In the genomic region with DNA sequence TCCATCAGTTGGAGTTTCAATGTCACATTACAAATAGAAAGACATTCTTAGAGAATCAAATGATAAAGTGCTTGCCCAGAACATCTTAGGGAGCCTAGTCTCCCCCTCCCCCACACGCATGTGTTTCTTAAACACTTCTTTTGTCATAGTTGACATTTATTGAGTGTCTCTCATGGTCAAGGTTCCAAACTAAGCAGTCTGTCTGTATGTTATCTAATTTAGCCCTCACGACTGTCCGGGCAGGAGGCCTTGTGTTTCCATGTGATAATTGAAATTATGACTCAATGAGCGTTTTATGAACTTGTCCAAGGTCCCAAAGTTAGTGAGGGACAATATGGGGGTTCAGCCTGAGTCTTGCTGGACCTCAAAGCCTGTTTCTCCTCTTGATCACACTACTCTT, we compare ENCODE assay signal across 30 mouse cellular contexts. TPM values are rescaled to one million over a fixed set of nuclear protein-coding genes. Genes with fewer than 3 reads are reported as not detected.
A peak's percentile ranks its signal among the peaks of the same experiment; 100 is the strongest.
DNase-seq lines count a peak whose midpoint lies in the region; ATAC-seq lines count a peak whose summit lies in the region.
"Had no signal": no experiment of that assay in that cellular context is flagged by ENCODE, and none has a peak within 500 bp of the region (broad histone marks: within the 10 kb centered on the region; RNA-seq: fewer than 3 reads in every experiment).

No protein-coding gene starts in this region.

- 39% methylated on average over 4 of the region's 4 CpGs for WGBS in liver, embryonic 11.5 days
- WGBS in liver, embryonic 13.5 days (ENCODE audit: insufficient replicate concordance): 26% methylated on average over 4 of the region's 4 CpGs
- WGBS in hindbrain, embryonic 12.5 days: 61% methylated on average over 4 of the region's 4 CpGs

- H3K4me1 ChIP-seq in erythroblast, embryonic 14.5 days (ENCODE audit: control insufficient read depth): peaks cover 67% of the 10 kb centered on the region
- H3K4me1 ChIP-seq in liver, embryonic 11.5 days (replicated peaks; ENCODE audit: control insufficient read depth, insufficient read depth, low read length): peaks cover 20% of the 10 kb centered on the region
- H3K4me1 ChIP-seq in liver, embryonic 13.5 days (replicated peaks): peaks cover 60% of the 10 kb centered on the region
- H3K4me1 ChIP-seq in hindbrain, embryonic 12.5 days: peaks cover 39% of the 10 kb centered on the region

- peaks cover 56% of the 10 kb centered on the region for H3K36me3 ChIP-seq in erythroblast, embryonic 14.5 days (ENCODE audit: control insufficient read depth)
- no peaks in the 10 kb centered on the region for H3K36me3 ChIP-seq in liver, embryonic 11.5 days (ENCODE audit: control insufficient read depth, insufficient read depth, low read length)
- H3K36me3 ChIP-seq in liver, embryonic 13.5 days: 0 out of 2 replicates have a peak, but pooled peaks cover 4% of the 10 kb centered on the region
- no peaks in the 10 kb centered on the region for H3K36me3 ChIP-seq in hindbrain, embryonic 12.5 days
- H3K36me3 ChIP-seq: heart, embryonic 13.5 days; hindbrain, embryonic 15.5 days; limb, embryonic 12.5 days; midbrain, embryonic 13.5 days; neural tube, embryonic 13.5 days had no signal

- H3K27me3 ChIP-seq in erythroblast, embryonic 14.5 days (ENCODE audit: control insufficient read depth): no peaks in the 10 kb centered on the region
- no peaks in the 10 kb centered on the region for H3K27me3 ChIP-seq in liver, embryonic 11.5 days (replicated peaks; ENCODE audit: control insufficient read depth, insufficient read depth, low read length)
- H3K27me3 ChIP-seq in liver, embryonic 13.5 days: no peaks in the 10 kb centered on the region
- H3K27me3 ChIP-seq in hindbrain, embryonic 12.5 days: no peaks in the 10 kb centered on the region
- H3K27me3 ChIP-seq: CH12.LX; heart, embryonic 13.5 days; hindbrain, embryonic 15.5 days; midbrain, embryonic 13.5 days; neural tube, embryonic 13.5 days had no signal

- H3K27ac ChIP-seq in liver, embryonic 11.5 days (ENCODE audit: low read depth, low read length): no peak overlapping the region
- H3K27ac ChIP-seq in liver, embryonic 13.5 days: peak overlapping the region; percentile 94; the same call in 1 of the 2 replicates
- no peak overlapping the region for H3K27ac ChIP-seq in hindbrain, embryonic 12.5 days
- H3K27ac ChIP-seq: gastrocnemius, adult 2 months; heart, adult 2 months; heart, embryonic 13.5 days; hindbrain, embryonic 15.5 days; left cerebral cortex, adult 2 months; limb, embryonic 12.5 days; macrophage; midbrain, embryonic 13.5 days; neural tube, embryonic 13.5 days had no signal

- H3K4me3 ChIP-seq in erythroblast, embryonic 14.5 days (replicated peaks): peak overlapping the region; percentile 32
- no peak overlapping the region for H3K4me3 ChIP-seq in liver, embryonic 11.5 days (ENCODE audit: low read depth, low read length)
- no peak overlapping the region for H3K4me3 ChIP-seq in liver, embryonic 13.5 days (replicated peaks)
- H3K4me3 ChIP-seq in hindbrain, embryonic 12.5 days: no peak overlapping the region
- H3K4me3 ChIP-seq: gastrocnemius, adult 2 months; heart, adult 2 months; heart, embryonic 13.5 days; hindbrain, embryonic 15.5 days; left cerebral cortex, adult 2 months; limb, embryonic 12.5 days; midbrain, embryonic 13.5 days; neural tube, embryonic 13.5 days had no signal

- ATAC-seq in erythroblast, adult 5-6 weeks (replicated peaks; ENCODE audit: low FRiP score, poor library complexity, severe bottlenecking): no peak
- ATAC-seq in liver, embryonic 11.5 days (replicated peaks; ENCODE audit: low FRiP score): no peak
- no peak for ATAC-seq in liver, embryonic 13.5 days (ENCODE audit: low read depth)
- ATAC-seq in hindbrain, embryonic 12.5 days (ENCODE audit: low FRiP score): no peak
- ATAC-seq: forebrain, embryonic 16.5 days; inflammation-experienced regulatory T-cells, adult 6 months; lung, postnatal 0 days; midbrain, embryonic 13.5 days had no signal

- no peak overlapping the region for H3K4me2 ChIP-seq in liver, embryonic 11.5 days
- peak overlapping the region; percentile 97 for H3K4me2 ChIP-seq in liver, embryonic 13.5 days
- no peak overlapping the region for H3K4me2 ChIP-seq in hindbrain, embryonic 12.5 days (replicated peaks)
- H3K4me2 ChIP-seq: heart, embryonic 13.5 days; hindbrain, embryonic 15.5 days; limb, embryonic 12.5 days had no signal

- no peak overlapping the region for H3K9ac ChIP-seq in liver, embryonic 11.5 days (ENCODE audit: low read depth, low read length)
- H3K9ac ChIP-seq in liver, embryonic 13.5 days: peak overlapping the region; percentile 43; the same call in 1 of the 2 replicates
- no peak overlapping the region for H3K9ac ChIP-seq in hindbrain, embryonic 12.5 days
- H3K9ac ChIP-seq: heart, embryonic 13.5 days; hindbrain, embryonic 15.5 days; limb, embryonic 12.5 days; midbrain, embryonic 13.5 days; neural tube, embryonic 13.5 days had no signal

- no peaks in the 10 kb centered on the region for H3K9me3 ChIP-seq in erythroblast, embryonic 14.5 days (ENCODE audit: control insufficient read depth, low read length)
- H3K9me3 ChIP-seq in liver, embryonic 11.5 days (ENCODE audit: control insufficient read depth, low read length): no peaks in the 10 kb centered on the region
- no peaks in the 10 kb centered on the region for H3K9me3 ChIP-seq in liver, embryonic 13.5 days (replicated peaks)
- H3K9me3 ChIP-seq in hindbrain, embryonic 12.5 days (replicated peaks): no peaks in the 10 kb centered on the region
- H3K9me3 ChIP-seq: heart, embryonic 13.5 days; hindbrain, embryonic 15.5 days; limb, embryonic 12.5 days; midbrain, embryonic 13.5 days; neural tube, embryonic 13.5 days had no signal

- peak; percentile 24 for DNase-seq in liver
- DNase-seq in liver, embryonic 11.5 days (ENCODE audit: low spot score): no peak
- peak; percentile 9 for DNase-seq in liver, embryonic 13.5 days
- DNase-seq in lung, postnatal 25 days (ENCODE audit: low spot score): no peak
- DNase-seq: cerebellum, adult 11-12 months; cerebellum, adult 9-11 months; gastrocnemius, adult 2 months; gastrocnemius, postnatal 36 days; heart, adult 2 months; heart, postnatal 10 days; kidney, adult 11 months; layer of hippocampus, adult 9-11 months; lung, adult 18-20 months; right cerebral cortex, postnatal 4 days; thymus, adult 2 months; thymus, postnatal 36 days had no signal

RNA-seq across cellular contexts. Expression of gene C530008M17Rik, which starts 5.0 kb away (rescaled TPM):
- polyA plus RNA-seq in erythroblast, embryonic 14.5 days (2012): 5.4 and 5.7 TPM in 2 replicates
- 10.0 and 18.1 TPM in 2 replicates for total RNA-seq in erythroblast, adult 5-6 weeks (2015; ENCODE audit: low replicate concordance)
- 18.9 and 23.7 TPM in 2 replicates for total RNA-seq in erythroblast, adult 5-6 weeks (2017; ENCODE audit: low replicate concordance)
- polyA plus RNA-seq in liver, embryonic 11.5 days (2014; fragmentation: Nextera tagmentation; extraction: Ambion mirVana): 8.9 and 10.8 TPM in 2 replicates
- polyA plus RNA-seq in liver, embryonic 13.5 days (2015; fragmentation: Nextera tagmentation; extraction: Ambion mirVana): 7.4 and 7.5 TPM in 2 replicates
- 81.2 and 81.5 TPM in 2 replicates for polyA plus RNA-seq in hindbrain, embryonic 12.5 days (2016; fragmentation: Nextera tagmentation; extraction: Ambion mirVana)

Comparison
In these comparisons a context has a peak if more than half of its experiments do, and no peak if none do; other contexts are left out.
1. DNase-seq: peak in liver (single experiment) and liver, embryonic 13.5 days (single experiment); none in liver, embryonic 11.5 days (single experiment) and lung, postnatal 25 days (single experiment).